Mouse (Mus musculus): ENCODE measurements around the gene Fmnl3. TPM values are rescaled to one million over a fixed set of nuclear protein-coding genes. Genes with fewer than 3 reads are reported as not detected.
"Not testable (repeated sequence)": the region's sequence is repeated elsewhere in the genome, so short reads cannot be mapped to it uniquely, and the experiment has no call there.

Fmnl3 gene
- polyA plus RNA-seq, 1 experiment, result 55.5 TPM

DNA sequence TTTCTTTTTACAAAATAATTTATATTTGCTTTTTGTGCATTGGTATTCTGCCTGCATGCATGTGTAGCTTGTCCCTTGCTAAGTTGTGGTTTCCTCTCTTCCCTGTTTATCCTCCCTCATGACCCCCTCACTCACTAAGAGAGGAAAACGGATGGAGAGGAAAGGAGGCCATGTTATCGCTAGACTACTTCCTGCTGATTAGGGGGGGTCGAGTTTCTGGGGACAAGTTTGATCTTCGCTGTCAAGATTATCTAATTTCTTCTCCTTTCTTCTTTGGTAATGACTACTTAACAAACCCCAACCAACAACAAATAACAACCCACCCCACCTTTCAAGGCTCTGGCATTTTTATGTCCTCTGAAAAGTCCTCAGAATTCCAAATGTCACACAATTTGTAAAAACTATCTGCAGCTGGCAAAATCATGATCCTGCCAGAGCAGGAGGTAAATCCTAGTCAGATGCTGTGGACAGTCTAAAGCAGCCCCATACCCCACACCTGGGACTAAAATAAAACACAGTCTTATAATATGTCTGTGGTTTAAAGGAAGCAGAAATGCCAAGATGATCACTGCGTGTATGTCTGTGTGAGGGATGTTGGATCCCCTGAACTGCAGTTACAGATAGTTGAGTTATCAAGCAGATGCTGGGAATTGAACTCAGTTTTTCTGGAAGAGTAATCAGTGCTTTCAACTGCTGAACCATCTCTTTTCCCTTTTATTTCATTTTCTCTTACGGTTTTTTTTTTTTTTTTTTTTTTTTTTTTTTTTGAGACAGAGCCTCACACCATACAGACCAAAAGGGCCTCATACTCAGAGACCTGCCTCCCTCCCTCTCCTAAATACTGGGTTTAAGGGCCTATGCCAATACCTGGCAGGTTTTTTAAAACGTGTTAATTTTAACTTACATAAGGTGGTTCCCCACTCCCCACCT is 20.5 kb upstream of the Fmnl3 start:
- no peak for DNase-seq
- 49% methylated on average over 7 of the region's 7 CpGs for WGBS

DNA sequence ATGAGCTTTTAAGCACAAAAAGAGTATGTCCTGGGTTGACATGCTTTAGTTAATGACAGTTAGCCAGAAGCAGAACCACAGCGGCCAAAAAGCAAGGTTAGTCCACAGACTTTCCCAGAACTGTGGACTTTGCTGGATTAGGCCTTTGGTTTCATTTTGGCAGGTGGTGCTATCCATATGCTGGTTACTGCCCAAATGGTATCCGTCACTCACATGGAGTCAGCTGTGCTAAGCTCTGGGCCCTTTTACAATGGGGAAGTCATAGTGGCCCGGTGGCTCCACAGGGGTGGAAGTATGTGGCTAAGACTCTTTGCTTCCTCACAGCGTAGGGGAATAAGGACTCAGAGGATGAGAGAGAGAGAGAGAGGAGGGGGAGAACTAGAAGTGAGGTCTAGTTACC is 17.7 kb upstream of the Fmnl3 start:
- WGBS, result 37% methylated on average over 4 of the region's 4 CpGs
- Histone ChIP-seq H3K36me3 (ENCODE audit: control insufficient read depth, insufficient read depth, low read length) (no peaks in the 10 kb centered on the region), H3K27me3 (ENCODE audit: control insufficient read depth, insufficient read depth, low read length) (no peaks in the 10 kb centered on the region), H3K4me1 (replicated peaks; ENCODE audit: control insufficient read depth, insufficient read depth, low read length) (peaks cover 11% of the 10 kb centered on the region), H3K4me3 (ENCODE audit: control insufficient read depth, insufficient read depth, low read length) (no peak overlapping the region), H3K27ac (ENCODE audit: control insufficient read depth, insufficient read depth, low read length) (no peak overlapping the region)
- TF ChIP-seq POLR2A (IDR thresholded peaks at IDR 0.05; ENCODE audit: control insufficient read depth, extremely low read depth, insufficient read depth, low read length, poor library complexity) (no peak), CTCF (IDR thresholded peaks at IDR 0.05; ENCODE audit: borderline replicate concordance, control insufficient read depth, extremely low read depth, insufficient read depth, low read length, poor library complexity) (no peak)
- DNase-seq, result no peak

More for the DNA sequence above, 20.5 kb upstream of the Fmnl3 start:
- TF ChIP-seq CTCF (IDR thresholded peaks at IDR 0.05; ENCODE audit: borderline replicate concordance, control insufficient read depth, extremely low read depth, insufficient read depth, low read length, poor library complexity), result no peak
- TF ChIP-seq POLR2A (IDR thresholded peaks at IDR 0.05; ENCODE audit: control insufficient read depth, extremely low read depth, insufficient read depth, low read length, poor library complexity), result no peak
- H3K36me3 ChIP-seq (ENCODE audit: control insufficient read depth, insufficient read depth, low read length), result no peaks in the 10 kb centered on the region
- H3K4me1 ChIP-seq (replicated peaks; ENCODE audit: control insufficient read depth, insufficient read depth, low read length), result peaks cover 19% of the 10 kb centered on the region
- no peak overlapping the region for H3K27ac ChIP-seq (ENCODE audit: control insufficient read depth, insufficient read depth, low read length)
- no peaks in the 10 kb centered on the region for H3K27me3 ChIP-seq (ENCODE audit: control insufficient read depth, insufficient read depth, low read length)
- no peak overlapping the region for H3K4me3 ChIP-seq (ENCODE audit: control insufficient read depth, insufficient read depth, low read length)

DNA sequence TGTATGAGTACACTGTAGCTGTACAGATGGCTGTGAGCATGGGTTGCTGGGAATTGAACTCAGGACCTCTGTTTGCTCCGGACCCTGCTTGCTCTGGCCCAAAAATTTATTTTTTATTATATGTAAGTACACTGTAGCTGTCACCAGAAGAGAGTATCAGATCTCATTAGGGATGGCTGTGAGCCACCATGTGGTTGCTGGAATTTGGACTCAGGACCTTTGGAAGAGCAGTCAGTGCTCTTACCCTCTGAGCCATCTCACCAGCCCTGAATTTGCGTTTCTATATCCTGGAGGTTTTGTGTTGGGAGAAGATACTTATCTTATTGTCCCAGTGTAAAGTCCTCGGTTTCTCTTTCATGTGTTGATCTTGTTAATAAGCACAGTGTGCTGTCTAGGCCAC is 16.5 kb upstream of the Fmnl3 start:
- Histone ChIP-seq H3K27ac (ENCODE audit: control insufficient read depth, insufficient read depth, low read length) (no peak overlapping the region), H3K36me3 (ENCODE audit: control insufficient read depth, insufficient read depth, low read length) (no peaks in the 10 kb centered on the region), H3K4me3 (ENCODE audit: control insufficient read depth, insufficient read depth, low read length) (no peak overlapping the region), H3K4me1 (replicated peaks; ENCODE audit: control insufficient read depth, insufficient read depth, low read length) (peaks cover 7% of the 10 kb centered on the region), H3K27me3 (ENCODE audit: control insufficient read depth, insufficient read depth, low read length) (no peaks in the 10 kb centered on the region)
- DNase-seq, result no peak
- 59% methylated on average over 3 of the region's 3 CpGs for WGBS
- TF ChIP-seq POLR2A (IDR thresholded peaks at IDR 0.05; ENCODE audit: control insufficient read depth, extremely low read depth, insufficient read depth, low read length, poor library complexity), result no peak
- TF ChIP-seq CTCF (IDR thresholded peaks at IDR 0.05; ENCODE audit: borderline replicate concordance, control insufficient read depth, extremely low read depth, insufficient read depth, low read length, poor library complexity), result no peak

DNA sequence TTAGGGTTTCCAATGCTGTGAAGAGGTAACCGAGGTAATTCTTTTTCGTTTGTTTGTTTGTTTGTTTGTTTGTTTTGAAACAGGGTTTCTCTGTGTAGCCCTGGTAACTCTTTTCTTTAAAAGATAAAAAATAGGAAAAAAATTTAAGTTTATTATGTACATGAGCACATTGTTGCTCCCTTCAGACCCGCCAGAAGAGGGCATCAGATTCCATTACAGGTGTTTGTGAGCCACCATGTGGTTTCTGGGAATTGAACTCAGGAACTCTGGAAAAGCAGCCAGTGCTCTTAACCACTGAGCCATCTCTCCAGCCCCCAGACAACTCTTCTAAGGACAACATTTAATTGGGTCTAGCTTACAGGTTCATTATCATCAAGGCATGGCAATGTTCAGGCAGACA is 15.8 kb upstream of the Fmnl3 start:
- not testable (repeated sequence) for H3K4me3 ChIP-seq (ENCODE audit: control insufficient read depth, insufficient read depth, low read length); DNase-seq; H3K27me3 ChIP-seq (ENCODE audit: control insufficient read depth, insufficient read depth, low read length); H3K27ac ChIP-seq (ENCODE audit: control insufficient read depth, insufficient read depth, low read length); H3K36me3 ChIP-seq (ENCODE audit: control insufficient read depth, insufficient read depth, low read length); H3K4me1 ChIP-seq (replicated peaks; ENCODE audit: control insufficient read depth, insufficient read depth, low read length)
- 86% methylated on average over 3 of the region's 3 CpGs for WGBS

DNA sequence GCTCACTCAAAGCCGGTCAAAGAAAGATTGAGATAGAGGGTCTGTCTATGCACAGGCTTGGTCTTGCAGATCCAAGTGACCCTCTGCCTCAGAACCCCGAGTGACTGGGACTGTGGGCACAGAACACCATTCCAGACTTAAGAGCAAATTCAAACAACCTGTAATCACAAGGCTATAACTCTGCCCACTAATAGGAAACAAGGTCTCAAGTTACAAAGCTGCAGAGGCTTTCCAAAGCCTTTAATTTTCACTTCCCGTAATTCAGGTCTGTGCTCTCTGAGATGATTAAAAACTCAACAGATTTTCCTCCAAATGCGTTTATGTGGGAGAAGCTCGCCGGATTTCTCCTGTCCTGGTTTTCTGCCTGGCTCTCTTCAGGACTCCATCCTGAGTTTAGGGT is 13.8 kb upstream of the Fmnl3 start:
- Histone ChIP-seq H3K4me3 (ENCODE audit: control insufficient read depth, insufficient read depth, low read length) (no peak overlapping the region), H3K27ac (ENCODE audit: control insufficient read depth, insufficient read depth, low read length) (no peak overlapping the region), H3K4me1 (replicated peaks; ENCODE audit: control insufficient read depth, insufficient read depth, low read length) (peaks cover 7% of the 10 kb centered on the region), H3K27me3 (ENCODE audit: control insufficient read depth, insufficient read depth, low read length) (no peaks in the 10 kb centered on the region), H3K36me3 (ENCODE audit: control insufficient read depth, insufficient read depth, low read length) (no peaks in the 10 kb centered on the region)
- 90% methylated on average over 6 of the region's 6 CpGs for WGBS
- no peak for DNase-seq
- TF ChIP-seq POLR2A (IDR thresholded peaks at IDR 0.05; ENCODE audit: control insufficient read depth, extremely low read depth, insufficient read depth, low read length, poor library complexity) (no peak), CTCF (IDR thresholded peaks at IDR 0.05; ENCODE audit: borderline replicate concordance, control insufficient read depth, extremely low read depth, insufficient read depth, low read length, poor library complexity) (no peak)

DNA sequence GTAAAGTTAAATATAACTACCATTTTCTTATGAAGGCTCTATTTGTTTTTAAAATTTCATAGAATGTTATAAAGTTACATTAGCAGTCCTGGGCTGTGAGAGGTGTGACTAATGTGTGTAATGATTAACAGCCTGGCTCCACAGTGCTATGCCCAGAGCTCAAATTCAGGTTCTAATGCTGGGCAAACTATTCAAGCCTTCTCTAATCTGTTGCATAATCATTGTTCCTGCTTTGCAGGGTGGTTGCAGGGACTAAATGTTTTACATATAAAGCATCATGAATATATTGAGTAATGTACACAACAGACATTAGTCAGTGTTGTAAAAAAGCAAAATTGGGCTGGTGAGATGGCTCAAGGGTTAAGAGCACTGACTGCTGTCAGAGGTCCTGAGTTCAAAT is 12.6 kb upstream of the Fmnl3 start:
- Histone ChIP-seq H3K4me1 (replicated peaks; ENCODE audit: control insufficient read depth, insufficient read depth, low read length) (peaks cover 1% of the 10 kb centered on the region), H3K27me3 (ENCODE audit: control insufficient read depth, insufficient read depth, low read length) (no peaks in the 10 kb centered on the region), H3K27ac (ENCODE audit: control insufficient read depth, insufficient read depth, low read length) (no peak overlapping the region), H3K4me3 (ENCODE audit: control insufficient read depth, insufficient read depth, low read length) (no peak overlapping the region), H3K36me3 (ENCODE audit: control insufficient read depth, insufficient read depth, low read length) (no peaks in the 10 kb centered on the region)
- no peak for DNase-seq
- no peak for TF ChIP-seq CTCF (IDR thresholded peaks at IDR 0.05; ENCODE audit: borderline replicate concordance, control insufficient read depth, extremely low read depth, insufficient read depth, low read length, poor library complexity)
- TF ChIP-seq POLR2A (IDR thresholded peaks at IDR 0.05; ENCODE audit: control insufficient read depth, extremely low read depth, insufficient read depth, low read length, poor library complexity), result no peak

DNA sequence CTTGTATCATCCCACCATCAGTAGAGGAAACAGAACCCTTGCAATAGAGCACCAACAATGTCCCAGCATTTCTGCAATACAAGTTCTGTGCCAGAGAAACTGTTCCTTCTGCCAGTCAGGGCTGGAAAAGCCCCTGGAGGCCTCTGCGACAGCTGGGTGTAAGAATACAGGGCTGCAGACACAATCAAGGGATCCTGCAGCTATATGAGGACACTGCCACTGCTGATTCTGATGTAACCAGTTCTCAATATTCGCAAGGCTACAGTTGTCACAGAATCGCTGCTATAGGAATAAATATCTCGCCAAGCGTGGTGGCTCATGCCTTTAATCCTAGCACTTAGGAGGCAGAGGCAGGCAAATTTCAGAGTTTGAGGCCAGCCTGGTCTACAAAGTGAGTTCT is 6.0 kb upstream of the Fmnl3 start:
- Histone ChIP-seq H3K36me3 (ENCODE audit: control insufficient read depth, insufficient read depth, low read length) (no peaks in the 10 kb centered on the region), H3K4me3 (ENCODE audit: control insufficient read depth, insufficient read depth, low read length) (no peak overlapping the region), H3K27ac (ENCODE audit: control insufficient read depth, insufficient read depth, low read length) (no peak overlapping the region), H3K27me3 (ENCODE audit: control insufficient read depth, insufficient read depth, low read length) (no peaks in the 10 kb centered on the region), H3K4me1 (replicated peaks; ENCODE audit: control insufficient read depth, insufficient read depth, low read length) (no peaks in the 10 kb centered on the region)
- no peak for TF ChIP-seq CTCF (IDR thresholded peaks at IDR 0.05; ENCODE audit: borderline replicate concordance, control insufficient read depth, extremely low read depth, insufficient read depth, low read length, poor library complexity)
- no peak for TF ChIP-seq POLR2A (IDR thresholded peaks at IDR 0.05; ENCODE audit: control insufficient read depth, extremely low read depth, insufficient read depth, low read length, poor library complexity)
- WGBS, result 98% methylated on average over 5 of the region's 5 CpGs
- DNase-seq, result no peak
